Mouse (Mus musculus) limb, embryonic 15.5 days (tissue): ENCODE results near the gene Foxp4. TPM values are rescaled to one million over a fixed set of nuclear protein-coding genes. Genes with fewer than 3 reads are reported as not detected.

Source experiments
- ATAC-seq: fragments of 200-750 bp; cut with Nextera tagmentation; 2 replicates; pipeline ENCODE4 v1.8.0; 2017; ENCODE audit warnings: low read depth, moderate TSS enrichment; ENCODE audit not compliant: insufficient number of reproducible peaks, low FRiP score, low TSS enrichment
- H3K27ac ChIP-seq: fragments of 300-500 bp; sonication (generic); 2 replicates; pipeline ENCODE4 v1.5.1; 2015; ENCODE audit warnings: moderate library complexity, mild to moderate bottlenecking, inconsistent platforms
- H3K27me3 ChIP-seq: fragments of 300-500 bp; sonication (generic); 2 replicates; pipeline ENCODE4 v1.6.1; 2015; ENCODE audit warnings: inconsistent platforms
- H3K36me3 ChIP-seq: fragments of 300-500 bp; sonication (generic); 2 replicates; pipeline ENCODE4 v1.6.1; 2015; ENCODE audit warnings: inconsistent platforms
- H3K4me1 ChIP-seq: fragments of 300-500 bp; sonication (generic); 2 replicates; pipeline ENCODE4 v1.6.1; 2015; ENCODE audit warnings: inconsistent platforms
- H3K4me2 ChIP-seq: fragments of 300-500 bp; sonication (generic); 2 replicates; pipeline ENCODE4 v1.6.1; 2015; ENCODE audit warnings: mild to moderate bottlenecking, inconsistent platforms
- H3K4me3 ChIP-seq: fragments of 300-500 bp; sonication (generic); 2 replicates; pipeline ENCODE4 v1.5.1; 2015; ENCODE audit warnings: mild to moderate bottlenecking, inconsistent platforms
- H3K9ac ChIP-seq: fragments of 300-500 bp; sonication (generic); 2 replicates; pipeline ENCODE4 v1.6.1; 2015; ENCODE audit warnings: inconsistent platforms
- H3K9me3 ChIP-seq: fragments of 300-500 bp; sonication (generic); 2 replicates; pipeline ENCODE4 v1.6.1; 2016; ENCODE audit warnings: inconsistent platforms
- WGBS: fragments of 180-500 bp; shearing (Covaris S2); methylation state at CpG from one replicate; pipeline ENCODE4 v1.1.7; 2015; 5-methylcytosine and 5-hydroxymethylcytosine counted together
- polyA plus RNA-seq: library from polyadenylated mRNA; unstranded; fragments of >200 nt; fragmentation: Nextera tagmentation; extraction: Ambion mirVana; gene quantifications from 2 replicates; pipeline ENCODE4 v1.2.1, GENCODE M21; 2015

Foxp4 gene
- polyA plus RNA-seq: 18.2 and 22.4 TPM in 2 replicates

DNA sequence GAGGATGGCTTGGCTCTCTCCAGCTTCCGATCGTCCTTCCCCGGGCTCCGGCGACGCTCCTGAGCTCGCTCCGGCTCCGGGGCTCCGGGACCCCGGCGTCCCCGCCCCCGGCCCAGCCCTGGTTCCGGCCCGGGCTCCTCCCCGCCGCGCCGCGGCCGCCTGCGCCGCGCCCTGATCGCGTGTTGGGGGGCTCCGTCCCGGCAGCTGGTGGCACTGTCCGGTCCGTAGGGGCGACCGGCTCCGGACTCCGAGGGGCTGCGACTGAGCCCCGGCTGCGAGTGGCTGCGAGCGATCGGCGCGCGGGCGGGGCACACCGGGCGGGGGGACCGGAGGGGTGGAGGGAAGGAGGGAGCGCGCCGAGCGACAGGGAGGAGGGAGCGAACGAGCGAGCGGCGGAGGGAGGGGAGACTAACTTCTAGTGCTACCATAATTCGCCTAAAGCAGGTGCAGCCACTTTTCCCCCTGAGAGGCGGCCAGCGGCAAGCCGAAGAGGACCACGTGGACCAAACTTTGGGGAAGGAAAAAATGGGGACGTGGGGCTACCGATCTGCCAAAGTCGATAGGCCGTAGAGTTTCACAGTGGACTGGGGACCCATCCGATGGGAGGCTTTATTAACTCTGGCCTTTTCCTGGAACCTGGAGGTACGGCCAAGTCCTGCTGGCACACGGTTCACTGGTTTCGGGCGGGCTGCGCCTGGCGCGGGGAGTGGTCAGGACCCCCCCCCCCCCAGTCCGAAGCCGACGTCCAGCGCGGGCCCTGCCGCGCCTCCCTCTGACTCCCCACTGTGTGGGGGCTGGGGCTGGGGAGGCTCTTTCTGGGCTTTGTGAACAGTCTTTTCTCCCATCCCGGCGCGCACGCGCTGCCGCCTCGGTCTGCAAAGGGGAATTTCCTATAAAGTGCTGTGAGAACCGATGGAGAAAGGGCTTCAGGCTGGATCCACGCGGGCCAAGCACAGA lies at the start of gene Foxp4:
Gene Foxp4 (minus strand): TSS at position 263 of the 957 bp plus-strand sequence.
- Histone ChIP-seq H3K4me1 (peaks cover 52% of the 10 kb centered on the region), H3K4me2 (peak within 1 kb of the TSS; percentile 83), H3K27ac (peak within 1 kb of the TSS; percentile 98), H3K36me3 (peaks cover 5% of the 10 kb centered on the region; the same call in 1 of the 2 replicates), H3K4me3 (peak within 1 kb of the TSS; percentile 92), H3K9me3 (no peaks in the 10 kb centered on the region), H3K27me3 (no peaks in the 10 kb centered on the region), H3K9ac (peak within 1 kb of the TSS; percentile 90)
- WGBS: under 1% methylated on average over 87 of the region's 91 CpGs
- peak; percentile 88 for ATAC-seq

- Histone ChIP-seq H3K4me2 (peak overlapping the region; percentile 74), H3K36me3 (no peaks in the 10 kb centered on the region), H3K9me3 (no peaks in the 10 kb centered on the region), H3K27ac (peak overlapping the region; percentile 95), H3K9ac (peak overlapping the region; percentile 37; the same call in 1 of the 2 replicates), H3K27me3 (no peaks in the 10 kb centered on the region), H3K4me1 (peaks cover 46% of the 10 kb centered on the region), H3K4me3 (peak overlapping the region; percentile 39)
- ATAC-seq: peak; percentile 53
- 4% methylated on average over 61 of the region's 61 CpGs for WGBS
Measured at GRCm38 (mm10) chr17:47973563-47974472, 49.4 kb upstream of the Foxp4 start.

DNA sequence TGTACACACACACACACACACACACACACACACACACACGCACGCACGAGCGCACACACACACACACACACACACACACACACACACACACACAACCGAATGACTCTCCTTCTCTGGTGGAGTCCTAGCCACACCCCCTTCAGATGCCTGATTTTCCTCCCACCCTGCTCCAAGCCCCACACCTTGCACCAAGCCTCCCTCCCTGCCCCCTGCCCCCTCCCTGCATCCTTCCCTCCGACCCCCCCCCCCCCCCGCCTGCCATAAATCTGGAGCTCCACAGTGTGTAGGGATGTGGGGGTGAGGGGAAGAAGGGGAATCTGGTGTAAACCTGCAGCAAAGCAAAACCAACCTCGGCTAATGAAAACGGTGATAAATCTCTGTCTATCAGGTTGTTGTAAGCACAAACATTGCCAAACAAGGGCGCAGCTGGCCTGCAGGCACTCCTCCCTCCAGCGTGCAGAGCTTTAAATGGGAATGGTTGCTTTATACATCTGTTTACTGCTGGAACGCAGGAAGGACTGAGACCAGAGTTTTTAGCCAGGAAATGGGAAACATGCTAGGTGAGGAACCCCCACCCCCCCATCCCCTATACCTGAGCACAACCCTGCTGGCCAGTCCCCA lies 41.5 kb upstream of the Foxp4 start:
- Histone ChIP-seq H3K27me3 (no peaks in the 10 kb centered on the region), H3K27ac (no peak overlapping the region), H3K4me3 (no peak overlapping the region), H3K36me3 (no peaks in the 10 kb centered on the region), H3K9ac (no peak overlapping the region), H3K9me3 (no peaks in the 10 kb centered on the region), H3K4me2 (no peak overlapping the region), H3K4me1 (peaks cover 30% of the 10 kb centered on the region)
- ATAC-seq: no peak
- 11% methylated on average over 9 of the region's 12 CpGs for WGBS

GRCm38 (mm10) chr17:47958046-47958790 lies 33.8 kb upstream of the Foxp4 start:
- ATAC-seq: no peak
- Histone ChIP-seq H3K9ac (no peak overlapping the region), H3K27ac (no peak overlapping the region), H3K36me3 (no peaks in the 10 kb centered on the region), H3K4me3 (no peak overlapping the region), H3K4me1 (peaks cover 14% of the 10 kb centered on the region), H3K9me3 (no peaks in the 10 kb centered on the region), H3K27me3 (no peaks in the 10 kb centered on the region), H3K4me2 (no peak overlapping the region)
- WGBS: 32% methylated on average over 10 of the region's 10 CpGs

DNA sequence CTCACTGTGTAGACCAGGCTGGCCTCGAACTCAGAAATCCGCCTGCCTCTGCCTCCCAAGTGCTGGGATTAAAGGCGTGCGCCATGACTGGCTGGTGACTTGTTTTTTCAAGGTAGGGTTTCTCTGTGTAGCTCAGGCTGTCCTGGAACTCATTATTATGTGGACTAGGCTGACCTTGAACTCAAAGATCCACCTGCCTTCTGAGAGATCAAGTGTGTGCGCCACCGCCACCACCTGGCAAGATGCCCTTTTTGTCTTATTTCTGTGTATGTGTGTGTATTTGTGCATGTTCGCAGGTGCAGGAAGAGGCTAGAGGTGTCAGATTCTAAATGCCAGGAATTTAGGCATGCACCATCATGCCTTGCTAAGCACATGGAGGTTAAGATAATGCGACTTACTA lies 32.0 kb upstream of the Foxp4 start:
- H3K4me2 ChIP-seq: no peak overlapping the region
- H3K9me3 ChIP-seq: no peaks in the 10 kb centered on the region
- H3K27me3 ChIP-seq: 0 out of 2 replicates have a peak, but pooled peaks cover 4% of the 10 kb centered on the region
- no peak overlapping the region for H3K9ac ChIP-seq
- H3K4me1 ChIP-seq: peaks cover 21% of the 10 kb centered on the region
- no peaks in the 10 kb centered on the region for H3K36me3 ChIP-seq
- H3K27ac ChIP-seq: no peak overlapping the region
- ATAC-seq: no peak
- WGBS: 91% methylated on average over 8 of the region's 8 CpGs
- no peak overlapping the region for H3K4me3 ChIP-seq

- H3K27ac ChIP-seq: no peak overlapping the region
- H3K36me3 ChIP-seq: no peaks in the 10 kb centered on the region
- H3K9ac ChIP-seq: no peak overlapping the region
- 48% methylated on average over 12 of the region's 12 CpGs for WGBS
- H3K9me3 ChIP-seq: no peaks in the 10 kb centered on the region
- H3K27me3 ChIP-seq: 0 out of 2 replicates have a peak, but pooled peaks cover 4% of the 10 kb centered on the region
- no peak for ATAC-seq
- peaks cover 21% of the 10 kb centered on the region for H3K4me1 ChIP-seq
- no peak overlapping the region for H3K4me3 ChIP-seq
- H3K4me2 ChIP-seq: no peak overlapping the region
Measured at GRCm38 (mm10) chr17:47955054-47955741, 30.8 kb upstream of the Foxp4 start.

DNA sequence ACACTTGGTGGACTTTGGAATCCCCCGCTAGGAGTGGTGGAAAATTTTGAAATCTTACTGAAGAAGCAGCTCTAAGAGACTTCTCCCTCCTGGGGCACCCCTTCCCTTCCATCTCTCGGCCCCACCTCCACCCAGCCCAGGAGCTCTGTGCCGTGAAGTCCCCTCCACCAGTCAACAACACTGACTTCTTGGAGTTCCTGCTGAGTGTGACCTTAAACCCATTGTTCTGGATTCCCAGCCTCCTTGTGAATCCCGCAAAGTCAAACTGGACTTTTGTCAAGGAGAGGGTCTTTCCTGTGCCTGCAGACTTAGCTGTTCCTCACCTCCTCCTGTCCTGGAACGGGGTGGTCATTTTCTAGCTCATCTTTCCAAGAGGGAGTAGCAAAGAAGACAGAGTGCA lies 28.8 kb upstream of the Foxp4 start:
- no peaks in the 10 kb centered on the region for H3K36me3 ChIP-seq
- 51% methylated on average over 5 of the region's 5 CpGs for WGBS
- peaks cover 16% of the 10 kb centered on the region for H3K4me1 ChIP-seq
- H3K9me3 ChIP-seq: no peaks in the 10 kb centered on the region
- H3K4me3 ChIP-seq: no peak overlapping the region
- H3K27ac ChIP-seq: no peak overlapping the region
- H3K27me3 ChIP-seq: 0 out of 2 replicates have a peak, but pooled peaks cover 4% of the 10 kb centered on the region
- no peak overlapping the region for H3K9ac ChIP-seq
- no peak overlapping the region for H3K4me2 ChIP-seq
- no peak for ATAC-seq

- Histone ChIP-seq H3K4me2 (no peak overlapping the region), H3K4me1 (peaks cover 16% of the 10 kb centered on the region), H3K27ac (no peak overlapping the region; the same call in 1 of the 2 replicates), H3K9me3 (no peaks in the 10 kb centered on the region), H3K4me3 (no peak overlapping the region), H3K9ac (no peak overlapping the region), H3K36me3 (no peaks in the 10 kb centered on the region), H3K27me3 (0 out of 2 replicates have a peak, but pooled peaks cover 4% of the 10 kb centered on the region)
- 0 out of 2 replicates have a peak, but pooled peaks have one; percentile 32 for ATAC-seq
- WGBS: 24% methylated on average over 12 of the region's 12 CpGs
Measured at GRCm38 (mm10) chr17:47952368-47953081, 28.1 kb upstream of the Foxp4 start.

- no peaks in the 10 kb centered on the region for H3K36me3 ChIP-seq
- no peak overlapping the region for H3K27ac ChIP-seq
- 67% methylated on average over 13 of the region's 13 CpGs for WGBS
- H3K27me3 ChIP-seq: 0 out of 2 replicates have a peak, but pooled peaks cover 4% of the 10 kb centered on the region
- H3K4me1 ChIP-seq: peaks cover 27% of the 10 kb centered on the region
- no peak for ATAC-seq
- no peak overlapping the region for H3K9ac ChIP-seq
- H3K4me2 ChIP-seq: no peak overlapping the region
- H3K9me3 ChIP-seq: no peaks in the 10 kb centered on the region
- no peak overlapping the region for H3K4me3 ChIP-seq
Measured at GRCm38 (mm10) chr17:47951452-47951851, 27.0 kb upstream of the Foxp4 start.

DNA sequence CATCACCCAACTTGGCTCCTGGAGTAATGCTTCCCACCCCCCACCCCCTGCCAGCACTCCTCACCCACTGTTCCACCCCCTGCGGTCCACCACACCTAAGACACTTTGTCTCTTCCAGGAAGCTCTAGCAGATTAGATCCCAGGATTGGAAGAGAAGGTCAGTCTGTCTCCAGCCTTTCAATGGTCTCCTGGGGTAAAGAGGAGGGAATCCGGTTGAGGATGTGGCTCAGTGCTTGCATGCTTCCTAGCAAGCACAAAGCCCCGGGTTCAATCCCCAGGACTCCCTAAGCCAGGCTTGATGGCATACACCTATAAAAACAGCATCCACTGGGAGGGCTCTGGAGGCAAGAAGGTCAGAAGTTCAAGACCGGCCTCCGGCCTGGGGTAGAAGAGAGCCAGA lies 26.4 kb upstream of the Foxp4 start:
- H3K27ac ChIP-seq: no peak overlapping the region
- H3K9ac ChIP-seq: no peak overlapping the region
- no peaks in the 10 kb centered on the region for H3K9me3 ChIP-seq
- 0 out of 2 replicates have a peak, but pooled peaks cover 4% of the 10 kb centered on the region for H3K27me3 ChIP-seq
- ATAC-seq: no peak
- 86% methylated on average over 5 of the region's 5 CpGs for WGBS
- H3K4me2 ChIP-seq: no peak overlapping the region
- no peaks in the 10 kb centered on the region for H3K36me3 ChIP-seq
- no peak overlapping the region for H3K4me3 ChIP-seq
- peaks cover 27% of the 10 kb centered on the region for H3K4me1 ChIP-seq
